Mouse (Mus musculus) inflammation-experienced regulatory T-cells, adult 16 weeks (primary cell): ENCODE results near the gene Add1. TPM values are rescaled to one million over a fixed set of nuclear protein-coding genes. Genes with fewer than 3 reads are reported as not detected.

ENCODE experiments used
- polyA plus RNA-seq: library from polyadenylated mRNA; unstranded; fragments of 100-300 nt; shearing (Covaris generic); gene quantifications from one replicate; pipeline ENCODE4 v1.2.1, GENCODE M21; 2017

Gene Add1
- 241 TPM for polyA plus RNA-seq

GRCm38 (mm10) chr5:34573268-34574221 lies at the start of gene Add1:
Add1 (plus strand) TSS chr5:34573664.

GRCm38 (mm10) chr5:34525663-34526476 lies 47.6 kb upstream of the Add1 start, which contains the start of gene Sh3bp2:
Sh3bp2 (plus strand) TSS chr5:34525838.

GRCm38 (mm10) chr5:34636481-34637287 lies 63.2 kb downstream of the Add1 start, which contains the start of gene Mfsd10:
Mfsd10 (minus strand) TSS chr5:34637212.

GRCm38 (mm10) chr5:34659686-34660590 lies 86.5 kb downstream of the Add1 start, which contains the start of the genes Nop14 and Grk4:
Nop14 (minus strand) TSS chr5:34660148.
Grk4 (plus strand) TSS chr5:34660379.

Other genes starting within 250 kb of the Add1 start
- gene Rnf4, start 237.4 kb upstream of the Add1 start, polyA plus RNA-seq, result 180 TPM
- gene Fam193a, start 203.7 kb upstream of the Add1 start, polyA plus RNA-seq, result 7.0 TPM
- gene Tnip2, start 59.7 kb upstream of the Add1 start, polyA plus RNA-seq, result 38.9 TPM
- gene Sh3bp2, start 47.8 kb upstream of the Add1 start, polyA plus RNA-seq, result 12.0 TPM
- 107 TPM for gene Mfsd10, start 63.5 kb downstream of the Add1 start, polyA plus RNA-seq
- gene Nop14, start 86.5 kb downstream of the Add1 start, polyA plus RNA-seq, result 52.1 TPM
- 8.0 TPM for gene Grk4, start 86.7 kb downstream of the Add1 start, polyA plus RNA-seq
- 8.9 TPM for gene Htt, start 188.1 kb downstream of the Add1 start, polyA plus RNA-seq